Mouse (Mus musculus): ENCODE data around the gene Cd4.
"Not testable (repeated sequence)": the region's sequence is repeated elsewhere in the genome, so short reads cannot be mapped to it uniquely, and the experiment has no call there.

Cd4 gene

GRCm38 (mm10) chr6:124915942-124916694, 28.1 kb upstream of the Cd4 start:
- no peak for DNase-seq (ENCODE audit: low spot score in 2 of 2)

DNA sequence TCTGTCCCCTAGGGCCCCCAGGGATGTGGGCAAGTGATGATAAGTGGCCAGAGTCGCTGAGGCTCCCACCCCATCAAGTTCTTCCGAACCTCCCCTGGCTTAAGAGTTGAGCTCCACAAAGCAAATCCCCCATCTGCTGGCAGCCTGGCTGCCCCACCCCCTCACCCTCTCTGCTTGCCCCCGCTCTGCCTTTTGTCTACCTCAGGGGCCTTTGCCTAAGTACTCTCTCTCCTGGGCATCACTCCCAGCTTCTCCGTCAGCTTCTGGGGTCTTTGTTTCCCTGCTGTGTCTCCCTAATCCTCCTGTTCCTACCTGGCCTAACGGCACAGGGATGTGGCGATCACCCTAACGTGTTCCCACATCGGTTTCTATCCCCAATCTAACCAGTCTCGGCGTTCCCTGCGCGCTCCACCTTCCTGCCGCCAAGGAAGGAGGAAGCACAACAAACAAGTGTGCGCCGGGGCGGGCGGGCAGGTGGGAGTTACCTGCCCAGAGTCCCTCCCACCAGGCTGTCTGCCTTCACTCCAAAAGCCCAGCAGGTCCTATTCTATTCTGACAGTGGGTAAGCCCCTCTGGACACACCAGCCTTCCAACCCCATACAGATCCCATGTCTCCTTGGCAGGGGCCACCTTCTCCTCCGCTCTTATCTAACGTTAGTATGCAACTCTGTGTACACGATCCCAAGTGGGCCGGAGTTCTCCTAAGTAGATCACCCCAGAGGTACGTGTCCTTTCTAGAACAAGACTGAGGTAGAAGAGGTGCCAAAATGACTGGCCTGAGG, 27.3 kb upstream of the Cd4 start:
- no peak for DNase-seq (ENCODE audit: low spot score in 2 of 2)

DNA sequence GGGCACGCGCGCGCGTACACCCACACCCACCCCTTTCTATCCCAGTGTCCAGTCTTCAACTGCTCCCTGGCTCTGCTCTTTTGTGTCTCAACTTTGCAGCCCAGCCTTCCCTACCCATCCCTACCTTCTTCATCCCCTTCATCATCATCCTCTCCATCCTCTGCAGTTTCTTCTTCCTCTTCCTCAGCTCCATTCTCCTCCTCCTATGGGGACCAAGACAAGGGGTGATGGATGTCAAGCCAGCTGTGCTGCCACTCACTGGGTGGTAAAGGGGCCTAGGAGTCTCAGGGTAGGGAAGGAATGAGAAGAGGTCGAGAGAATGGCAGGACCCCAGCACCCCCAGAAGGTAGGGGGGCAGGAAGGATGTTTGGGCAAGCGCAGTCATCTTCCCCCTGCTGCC, 26.5 kb upstream of the Cd4 start:
- no peak for DNase-seq (ENCODE audit: low spot score in 2 of 2)

GRCm38 (mm10) chr6:124913721-124914285, 25.8 kb upstream of the Cd4 start:
- DNase-seq (ENCODE audit: low spot score in 2 of 2) = no peak

DNA sequence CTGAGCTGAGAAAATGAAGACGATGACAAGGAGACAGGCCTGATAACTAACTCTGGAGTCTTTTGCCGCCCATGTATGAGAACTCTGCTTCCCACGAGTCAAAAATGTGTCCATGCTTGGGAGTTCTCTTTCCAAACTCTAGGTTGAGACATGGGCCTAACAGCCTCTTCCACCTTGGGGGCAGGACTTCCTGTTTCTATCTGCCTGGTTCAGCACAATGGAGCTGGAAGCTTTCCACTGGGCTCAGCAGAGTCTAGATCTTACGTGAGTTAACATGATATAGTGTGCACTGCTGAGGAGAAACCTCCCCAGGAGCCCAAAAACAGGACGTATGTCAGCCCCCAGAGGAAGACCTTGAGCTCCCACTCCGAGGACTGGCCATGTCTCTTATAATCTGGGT, 25.2 kb upstream of the Cd4 start:
- DNase-seq (ENCODE audit: low spot score in 2 of 2) = no peak

- DNase-seq (ENCODE audit: low spot score in 2 of 2) = no peak
Measured at GRCm38 (mm10) chr6:124911533-124912218, 23.7 kb upstream of the Cd4 start, which contains the start of gene Lag3. Lag3 (minus strand) TSS chr6:124911705.

DNA sequence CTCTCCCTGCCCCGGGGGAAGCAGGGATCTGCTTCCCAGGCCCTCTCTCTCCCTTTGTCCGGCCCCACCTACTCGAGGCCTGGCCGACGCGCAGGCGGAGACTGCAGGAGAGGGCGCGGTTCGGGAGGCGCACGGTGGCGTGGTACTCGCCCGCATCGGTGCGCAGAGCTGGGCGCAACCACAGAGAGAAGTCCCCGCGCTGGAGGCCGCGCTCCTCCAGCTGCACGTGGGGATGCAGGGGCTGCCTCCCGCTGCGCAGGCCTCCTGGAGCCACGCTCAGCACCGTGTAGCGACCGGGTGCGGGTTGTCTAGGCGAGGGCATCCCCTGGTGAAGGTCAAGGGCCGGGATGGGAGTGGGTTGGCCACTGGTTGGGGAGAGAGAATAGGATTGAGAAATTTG, 22.0 kb upstream of the Cd4 start:
- no peak for DNase-seq (ENCODE audit: low spot score in 2 of 2)

DNA sequence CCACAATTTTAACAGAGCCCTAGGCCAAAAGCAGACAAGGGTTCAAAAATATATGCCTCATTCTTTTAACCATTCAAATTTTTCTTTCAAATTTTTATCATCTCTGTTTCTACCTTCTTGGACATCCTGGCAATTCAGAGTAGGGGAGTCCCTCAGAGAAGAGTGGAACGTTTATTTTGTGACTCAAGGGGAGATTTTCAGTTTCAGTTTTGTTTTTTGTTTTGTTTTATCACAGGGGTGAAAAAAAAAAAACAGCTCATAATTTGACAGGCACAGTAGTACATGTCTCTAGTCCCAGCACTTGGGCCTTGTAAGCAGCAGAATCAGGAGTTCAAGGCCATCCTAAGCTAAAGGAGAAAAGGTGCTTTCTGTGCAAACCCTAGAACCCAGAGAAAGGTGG, 19.7 kb upstream of the Cd4 start:
- no peak for DNase-seq (ENCODE audit: low spot score in 2 of 2)

DNA sequence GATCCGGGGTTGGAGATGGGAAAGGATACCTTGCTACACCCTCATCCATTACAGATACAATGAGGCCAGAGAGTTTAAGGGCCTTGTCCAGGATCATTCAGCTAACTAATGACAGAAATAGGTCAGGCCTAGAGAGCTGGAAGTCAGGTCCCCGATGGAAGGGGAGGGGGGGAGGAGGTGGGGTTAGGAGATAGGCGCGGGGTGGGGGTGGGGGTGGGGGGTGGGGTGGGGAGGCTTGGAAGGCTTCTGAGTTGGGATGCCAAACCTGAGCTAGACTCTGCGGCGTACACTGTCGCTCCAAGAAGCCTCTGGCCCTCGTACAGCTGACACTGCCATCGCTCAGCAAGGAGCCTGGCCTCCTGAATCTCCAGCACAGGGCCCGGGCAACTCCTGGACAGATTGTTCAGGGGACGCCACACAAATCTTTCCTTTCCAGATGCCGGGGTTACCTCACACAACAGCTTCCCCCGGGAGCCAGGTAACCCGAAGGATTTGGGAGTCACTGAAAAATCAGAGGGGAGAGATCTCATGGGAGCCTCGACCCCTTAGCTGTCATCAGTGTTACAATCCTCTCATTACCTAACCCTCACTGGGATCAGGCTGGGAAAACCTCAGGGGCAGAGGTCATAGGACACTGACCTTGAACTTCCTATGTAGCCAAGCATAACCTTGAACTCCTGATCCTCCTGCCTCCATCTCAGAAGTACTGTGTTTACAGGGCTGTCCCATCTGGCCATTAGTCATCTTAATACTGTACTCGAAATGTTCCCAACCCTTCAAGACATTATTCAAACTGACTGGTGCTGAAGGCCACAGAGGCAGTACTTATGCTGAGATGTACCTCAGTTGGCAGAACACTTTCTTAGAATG, 17.2 kb upstream of the Cd4 start:
- no peak for DNase-seq (ENCODE audit: low spot score in 2 of 2)

DNA sequence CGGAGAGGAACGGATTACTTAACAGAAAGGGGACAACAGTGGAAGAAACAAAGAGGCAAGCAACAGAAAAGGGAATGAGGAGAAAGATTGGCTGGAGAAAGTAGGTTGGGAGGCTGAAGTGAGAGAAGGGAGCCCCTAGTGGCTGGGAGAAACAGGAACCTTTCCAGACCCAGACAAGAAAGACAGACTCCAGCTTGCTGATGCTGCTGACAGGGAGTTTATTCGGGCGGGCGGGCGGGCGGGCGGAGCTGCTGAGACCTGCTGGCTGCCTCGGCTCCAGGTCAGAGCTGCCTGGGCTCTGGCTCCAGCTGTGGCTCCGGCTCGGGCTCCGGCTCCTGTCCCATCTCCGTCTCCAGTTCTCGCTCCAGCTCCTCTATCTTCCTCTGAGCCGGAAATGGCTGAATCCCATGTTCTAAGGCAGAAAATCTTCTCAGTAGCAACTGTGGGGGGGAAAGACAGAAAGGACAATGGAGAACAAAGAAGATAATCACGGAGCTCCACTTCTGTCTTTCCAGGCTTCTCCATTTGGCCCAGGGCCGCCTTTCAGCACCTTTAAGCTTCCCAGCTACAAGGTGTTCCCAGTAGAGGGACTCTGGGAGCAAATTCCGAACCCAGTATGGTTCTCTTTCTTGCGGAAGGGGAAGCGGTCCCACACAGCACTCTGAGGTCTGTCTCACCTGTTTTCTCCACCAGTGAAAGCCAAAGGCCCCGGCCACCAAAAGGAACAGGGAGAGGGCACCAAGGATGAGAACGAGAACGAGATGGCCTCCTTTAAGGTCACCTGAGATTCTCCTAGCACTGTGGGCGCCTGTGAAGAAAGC, 16.4 kb upstream of the Cd4 start:
- peak; percentile 80 to 87 for DNase-seq (ENCODE audit: low spot score in 2 of 2)

- DNase-seq (ENCODE audit: low spot score in 2 of 2) = peak; percentile 91 to 95
Measured at GRCm38 (mm10) chr6:124903580-124904151, 15.6 kb upstream of the Cd4 start.

GRCm38 (mm10) chr6:124901851-124902250, 13.8 kb upstream of the Cd4 start:
- no peak for DNase-seq (ENCODE audit: low spot score in 2 of 2)

GRCm38 (mm10) chr6:124900801-124901480, 12.9 kb upstream of the Cd4 start:
- peak in 1 of 2 experiments; percentile 57 for DNase-seq (ENCODE audit: low spot score in 2 of 2)

- DNase-seq (ENCODE audit: low spot score in 2 of 2) = no peak
Measured at GRCm38 (mm10) chr6:124900056-124900800, 12.2 kb upstream of the Cd4 start.

- no peak for DNase-seq (ENCODE audit: low spot score in 2 of 2)
Measured at GRCm38 (mm10) chr6:124898359-124898758, 10.3 kb upstream of the Cd4 start.

- DNase-seq (ENCODE audit: low spot score in 2 of 2) = not testable (repeated sequence)
Measured at GRCm38 (mm10) chr6:124894113-124894512, 6.1 kb upstream of the Cd4 start.

GRCm38 (mm10) chr6:124890997-124891396, 3.0 kb upstream of the Cd4 start:
- DNase-seq (ENCODE audit: low spot score in 2 of 2) = no peak

DNA sequence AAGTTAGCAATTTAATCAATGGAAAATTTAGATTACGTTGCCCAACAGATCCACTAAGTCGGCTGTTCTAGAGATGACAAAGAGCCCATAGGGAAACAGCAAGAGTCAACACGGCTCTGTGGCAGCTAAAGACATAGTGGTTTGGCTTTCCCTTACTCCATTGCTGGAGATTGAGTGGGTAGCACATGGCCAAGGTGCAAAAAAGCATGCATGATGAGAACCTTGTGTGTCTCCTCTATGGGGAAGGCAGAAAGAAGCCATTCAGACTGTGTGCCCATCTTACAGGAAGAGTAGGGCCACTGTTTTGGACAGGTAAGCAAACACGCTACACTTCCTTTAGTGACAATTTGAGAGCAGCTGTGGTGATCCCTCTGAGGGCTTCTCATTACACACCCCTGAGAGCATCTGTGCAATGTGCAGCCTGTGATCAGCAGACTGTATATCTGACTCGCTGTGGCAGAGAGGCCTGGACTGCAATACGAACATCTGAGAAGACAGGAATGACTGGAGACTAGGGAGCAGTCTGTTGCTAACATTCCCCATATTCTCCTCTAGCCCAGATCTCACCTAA, 619 bp upstream of the Cd4 start:
- no peak for DNase-seq (ENCODE audit: low spot score in 2 of 2)
